Mouse (Mus musculus) embryonic fibroblast, embryonic 13.5 days (primary cell): ENCODE data around the gene C1ra.
"Not testable (repeated sequence)": the region's sequence is repeated elsewhere in the genome, so short reads cannot be mapped to it uniquely, and the experiment has no call there.

ENCODE experiments used
- CTCF ChIP-seq: IDR thresholded peaks from 2 replicates; pipeline ENCODE4 v1.5.1; 2011; ENCODE audit warnings: mild to moderate bottlenecking, control low read depth, low read length, moderate library complexity, borderline replicate concordance; ENCODE audit not compliant: insufficient read depth
- POLR2A ChIP-seq: IDR thresholded peaks from 2 replicates; pipeline ENCODE4 v1.6.1; 2011; ENCODE audit warnings: low read depth, mild to moderate bottlenecking, control low read depth, low read length, moderate library complexity

DNA sequence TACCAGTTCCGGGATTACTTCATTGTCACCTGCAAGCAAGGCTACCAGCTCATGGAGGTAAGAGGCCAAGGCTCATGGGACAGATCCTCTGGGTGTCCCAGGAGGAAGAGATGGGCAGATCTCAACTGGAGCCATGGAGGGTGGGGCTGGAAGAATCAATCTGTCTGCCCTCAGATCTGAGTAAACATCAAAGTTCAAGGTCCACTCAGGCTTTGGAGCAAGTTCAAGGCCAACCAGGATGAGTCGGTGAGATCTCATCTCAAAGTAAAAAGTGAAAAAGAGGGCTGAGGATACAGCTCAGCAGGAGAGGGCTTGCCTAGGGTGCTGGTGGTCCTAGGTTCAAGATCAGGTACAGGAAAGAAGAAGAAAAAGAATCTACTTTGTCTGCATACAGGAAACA is 49.4 kb downstream of the C1ra start:
- not testable (repeated sequence) for TF ChIP-seq CTCF, POLR2A
